Mouse (Mus musculus): ENCODE measurements at regions not wholly inside any gene's neighbourhood (a gene's known extent, or its start where the extent isn't known, plus 50 kb on each side); places are given as distances from the start of the nearest gene placed in this dataset.

DNA sequence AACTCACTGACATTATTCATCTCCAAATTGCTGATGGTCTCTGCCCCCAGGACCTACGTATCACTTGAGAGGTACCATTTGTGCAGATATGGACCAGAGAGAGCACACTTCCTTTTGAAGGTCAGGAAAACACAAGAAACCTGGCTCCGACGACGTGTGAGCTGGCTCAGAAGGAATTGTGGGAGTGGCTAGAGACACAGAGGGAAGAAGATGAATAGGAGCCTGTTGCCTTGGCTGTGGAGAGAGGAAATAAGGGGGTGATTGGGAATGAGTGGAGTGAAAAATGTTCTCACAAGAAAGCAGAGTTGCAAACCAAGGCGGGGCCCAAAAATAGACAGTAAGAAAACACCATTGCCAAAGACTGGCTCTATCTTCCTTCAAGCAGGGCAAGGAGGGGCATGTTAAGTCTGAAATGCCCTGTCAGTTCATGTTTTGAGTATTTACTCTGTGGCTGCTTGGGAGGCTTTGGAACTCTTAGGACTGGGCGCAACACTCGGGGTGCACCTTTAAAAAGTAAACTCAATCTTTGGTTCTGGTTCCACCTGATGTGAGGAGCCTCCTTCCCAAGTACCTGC, 111.6 kb upstream of the Mylip start:
- no peak for TF ChIP-seq POLR2A (IDR thresholded peaks at IDR 0.05; ENCODE audit: borderline replicate concordance, extremely low read depth, low read depth, low read length)
- TF ChIP-seq CTCF (IDR thresholded peaks at IDR 0.05; ENCODE audit: insufficient read depth, low read length), result no peak

All from lung, adult 2 months (tissue).